Mouse (Mus musculus) fibroblast of lung, adult 2 months (primary cell): Measurements from ENCODE around the gene Ralgapa2.

Source experiments
- DNase-seq: peaks from one replicate; pipeline ENCODE4 v3.0.0-alpha.2; 2011; ENCODE audit warnings: low read depth

Gene Ralgapa2

GRCm38 (mm10) chr2:146361076-146361475, 151.1 kb downstream of the Ralgapa2 start:
- no peak for DNase-seq

GRCm38 (mm10) chr2:146359676-146360075, 152.5 kb downstream of the Ralgapa2 start:
- no peak for DNase-seq

- DNase-seq = no peak
Observed at GRCm38 (mm10) chr2:146356524-146356923, 155.6 kb downstream of the Ralgapa2 start.

- DNase-seq = no peak
Observed at GRCm38 (mm10) chr2:146350230-146350629, 161.9 kb downstream of the Ralgapa2 start.

GRCm38 (mm10) chr2:146347942-146348341, 164.2 kb downstream of the Ralgapa2 start:
- DNase-seq = peak; percentile 12

- DNase-seq = peak; percentile 8
Observed at GRCm38 (mm10) chr2:146340090-146340489, 172.1 kb downstream of the Ralgapa2 start.

- DNase-seq = no peak
Observed at GRCm38 (mm10) chr2:146337540-146337939, 174.6 kb downstream of the Ralgapa2 start.

GRCm38 (mm10) chr2:146331894-146332476, 180.2 kb downstream of the Ralgapa2 start:
- no peak for DNase-seq

- no peak for DNase-seq
Observed at GRCm38 (mm10) chr2:146330772-146331281, 181.3 kb downstream of the Ralgapa2 start.

- no peak for DNase-seq
Observed at GRCm38 (mm10) chr2:146330101-146330500, 182.0 kb downstream of the Ralgapa2 start.

GRCm38 (mm10) chr2:146326654-146327053, 185.5 kb downstream of the Ralgapa2 start:
- no peak for DNase-seq

- no peak for DNase-seq
Observed at GRCm38 (mm10) chr2:146324907-146325715, 187.0 kb downstream of the Ralgapa2 start.

GRCm38 (mm10) chr2:146324140-146324906, 187.8 kb downstream of the Ralgapa2 start:
- DNase-seq = no peak

- no peak for DNase-seq
Observed at GRCm38 (mm10) chr2:146323528-146323927, 188.6 kb downstream of the Ralgapa2 start.

- no peak for DNase-seq
Observed at GRCm38 (mm10) chr2:146322770-146323169, 189.4 kb downstream of the Ralgapa2 start.

- DNase-seq = no peak
Observed at GRCm38 (mm10) chr2:146322019-146322418, 190.1 kb downstream of the Ralgapa2 start.

- no peak for DNase-seq
Observed at GRCm38 (mm10) chr2:146320666-146321065, 191.5 kb downstream of the Ralgapa2 start.

GRCm38 (mm10) chr2:146314751-146315150, 197.4 kb downstream of the Ralgapa2 start:
- no peak for DNase-seq

- no peak for DNase-seq
Observed at GRCm38 (mm10) chr2:146313811-146314210, 198.3 kb downstream of the Ralgapa2 start.

- no peak for DNase-seq
Observed at GRCm38 (mm10) chr2:146310760-146311159, 201.4 kb downstream of the Ralgapa2 start.

- DNase-seq = no peak
Observed at GRCm38 (mm10) chr2:146310291-146310690, 201.9 kb downstream of the Ralgapa2 start.

- no peak for DNase-seq
Observed at GRCm38 (mm10) chr2:146309413-146309812, 202.7 kb downstream of the Ralgapa2 start.
